In the genomic region with DNA sequence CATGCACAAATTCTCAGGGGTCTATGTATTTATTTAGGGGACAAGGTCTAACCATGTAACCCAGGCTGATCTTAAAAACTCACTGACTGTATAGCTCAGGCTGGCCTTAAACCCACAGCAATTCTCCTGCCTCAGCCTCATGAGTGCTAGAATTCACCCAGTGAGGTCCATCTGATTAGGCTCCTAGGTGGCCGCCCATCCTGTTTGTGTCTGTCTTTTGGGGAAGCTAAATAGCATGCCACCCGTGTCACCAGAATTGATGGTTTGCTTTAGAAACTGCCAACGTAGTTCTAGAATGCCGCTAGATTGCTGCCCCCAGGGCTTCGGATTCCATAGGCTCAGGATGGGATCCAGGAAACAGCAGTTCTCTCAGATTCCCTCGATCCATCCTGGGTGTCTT, we compare ENCODE assay signal across 17 mouse cellular contexts. TPM values are rescaled to one million over a fixed set of nuclear protein-coding genes. Genes with fewer than 3 reads are reported as not detected.
DNase-seq lines count a peak whose midpoint lies in the region; ATAC-seq and TF ChIP-seq lines count a peak whose summit lies in the region.
"Had no signal": no experiment of that assay in that cellular context is flagged by ENCODE, and none has a peak within 500 bp of the region (broad histone marks: within the 10 kb centered on the region; RNA-seq: fewer than 3 reads in every experiment).

No protein-coding gene starts in this region.

- 49% methylated on average over 6 of the region's 6 CpGs for WGBS in heart, embryonic 12.5 days
- 43% methylated on average over 6 of the region's 6 CpGs for WGBS in kidney, postnatal 0 days
- 52% methylated on average over 6 of the region's 6 CpGs for WGBS in midbrain, postnatal 0 days
- WGBS in midbrain, embryonic 14.5 days: 56% methylated on average over 6 of the region's 6 CpGs

- peaks cover 13% of the 10 kb centered on the region for H3K4me1 ChIP-seq in heart, embryonic 12.5 days (replicated peaks)
- no peaks in the 10 kb centered on the region for H3K4me1 ChIP-seq in kidney, postnatal 0 days (replicated peaks; ENCODE audit: insufficient read depth, low read length)
- H3K4me1 ChIP-seq in midbrain, postnatal 0 days (ENCODE audit: insufficient read depth, low read length): no peaks in the 10 kb centered on the region; the same call in 1 of the 2 replicates
- H3K4me1 ChIP-seq in midbrain, embryonic 14.5 days (ENCODE audit: control insufficient read depth, insufficient read depth, low read length): 0 out of 2 replicates have a peak, but pooled peaks cover 8% of the 10 kb centered on the region

- no peaks in the 10 kb centered on the region for H3K9me3 ChIP-seq in heart, embryonic 12.5 days (replicated peaks)
- no peaks in the 10 kb centered on the region for H3K9me3 ChIP-seq in kidney, postnatal 0 days (replicated peaks; ENCODE audit: low read length)
- no peaks in the 10 kb centered on the region for H3K9me3 ChIP-seq in midbrain, postnatal 0 days (ENCODE audit: low read length)
- H3K9me3 ChIP-seq in midbrain, embryonic 14.5 days (ENCODE audit: control insufficient read depth, low read length): no peaks in the 10 kb centered on the region
- H3K9me3 ChIP-seq: G1E; hindbrain, embryonic 12.5 days had no signal

- ATAC-seq in heart, embryonic 12.5 days (ENCODE audit: insufficient number of reproducible peaks, low FRiP score): no peak
- ATAC-seq in kidney, postnatal 0 days (replicated peaks; ENCODE audit: low FRiP score, low read depth): no peak
- no peak for ATAC-seq in midbrain, postnatal 0 days (ENCODE audit: low FRiP score)
- no peak for ATAC-seq in midbrain, embryonic 14.5 days (ENCODE audit: low FRiP score, low TSS enrichment)
- ATAC-seq: forebrain, embryonic 14.5 days; midbrain, embryonic 16.5 days had no signal

- H3K4me2 ChIP-seq in heart, embryonic 12.5 days: peak overlapping the region; percentile 34
- peak overlapping the region; percentile 39; the same call in 1 of the 2 replicates for H3K4me2 ChIP-seq in kidney, postnatal 0 days (ENCODE audit: low read length)
- H3K4me2 ChIP-seq in midbrain, postnatal 0 days (ENCODE audit: low read depth, low read length, poor library complexity, severe bottlenecking): peak overlapping the region; percentile 15; the same call in 1 of the 2 replicates
- no peak overlapping the region for H3K4me2 ChIP-seq in midbrain, embryonic 14.5 days (ENCODE audit: low read length)
- H3K4me2 ChIP-seq: hindbrain, embryonic 12.5 days had no signal

- H3K36me3 ChIP-seq in heart, embryonic 12.5 days: no peaks in the 10 kb centered on the region
- no peaks in the 10 kb centered on the region for H3K36me3 ChIP-seq in kidney, postnatal 0 days (ENCODE audit: insufficient read depth, low read length)
- H3K36me3 ChIP-seq in midbrain, postnatal 0 days (ENCODE audit: insufficient read depth, low read length): no peaks in the 10 kb centered on the region
- no peaks in the 10 kb centered on the region for H3K36me3 ChIP-seq in midbrain, embryonic 14.5 days (ENCODE audit: control insufficient read depth, insufficient read depth, low read length)
- H3K36me3 ChIP-seq: G1E; hindbrain, embryonic 12.5 days had no signal

- DNase-seq in heart, postnatal 4 days: no peak
- DNase-seq in kidney, postnatal 0 days (ENCODE audit: low spot score): no peak
- no peak for DNase-seq in kidney, adult 11 months
- no peak for DNase-seq in midbrain, postnatal 0 days (ENCODE audit: low spot score)
- DNase-seq in midbrain, embryonic 14.5 days: no peak
- peak; percentile 52 for DNase-seq in lung, postnatal 36 days
- no peak for DNase-seq in cerebellum, adult 11-12 months
- DNase-seq: adrenal gland, postnatal 14 days; kidney, adult 9 months; thymus, postnatal 36 days had no signal

- H3K4me3 ChIP-seq in heart, embryonic 12.5 days: peak overlapping the region; percentile 34
- H3K4me3 ChIP-seq in kidney, postnatal 0 days (replicated peaks; ENCODE audit: low read depth, low read length): no peak overlapping the region; the same call in 1 of the 2 replicates
- no peak overlapping the region for H3K4me3 ChIP-seq in midbrain, postnatal 0 days (ENCODE audit: low read depth, low read length)
- no peak overlapping the region for H3K4me3 ChIP-seq in midbrain, embryonic 14.5 days (replicated peaks; ENCODE audit: low read depth, low read length)
- H3K4me3 ChIP-seq: hindbrain, embryonic 12.5 days had no signal

- no peak for TF ChIP-seq CTCF in kidney, postnatal 0 days (IDR thresholded peaks at IDR 0.05; ENCODE audit: low read depth)
- TF ChIP-seq CTCF in midbrain, postnatal 0 days (IDR thresholded peaks at IDR 0.05): no peak

- 0 out of 2 replicates have a peak overlapping the region, but pooled peaks have one; percentile 39 for H3K9ac ChIP-seq in heart, embryonic 12.5 days
- no peak overlapping the region for H3K9ac ChIP-seq in kidney, postnatal 0 days (ENCODE audit: low read depth, low read length)
- H3K9ac ChIP-seq in midbrain, postnatal 0 days (replicated peaks; ENCODE audit: low read length, poor library complexity, severe bottlenecking): no peak overlapping the region
- H3K9ac ChIP-seq in midbrain, embryonic 14.5 days (replicated peaks; ENCODE audit: low read length): no peak overlapping the region
- H3K9ac ChIP-seq: hindbrain, embryonic 12.5 days had no signal

- H3K27me3 ChIP-seq in heart, embryonic 12.5 days (replicated peaks): peaks cover 56% of the 10 kb centered on the region
- H3K27me3 ChIP-seq in kidney, postnatal 0 days (ENCODE audit: insufficient read depth, low read length): peaks cover 19% of the 10 kb centered on the region
- H3K27me3 ChIP-seq in midbrain, postnatal 0 days (ENCODE audit: insufficient read depth, low read length): peaks cover 18% of the 10 kb centered on the region; the same call in 1 of the 2 replicates
- H3K27me3 ChIP-seq in midbrain, embryonic 14.5 days (ENCODE audit: control insufficient read depth, insufficient read depth, low read length): peaks cover 21% of the 10 kb centered on the region

- H3K27ac ChIP-seq in heart, embryonic 12.5 days (ENCODE audit: poor library complexity, severe bottlenecking): no peak overlapping the region
- H3K27ac ChIP-seq in kidney, postnatal 0 days: 0 out of 2 replicates have a peak overlapping the region, but pooled peaks have one; percentile 51
- no peak overlapping the region for H3K27ac ChIP-seq in midbrain, postnatal 0 days (ENCODE audit: low read depth, low read length)
- no peak overlapping the region for H3K27ac ChIP-seq in midbrain, embryonic 14.5 days (replicated peaks; ENCODE audit: low read depth, low read length)
- H3K27ac ChIP-seq: hindbrain, embryonic 12.5 days had no signal

RNA-seq across cellular contexts. Expression of gene Ccm2l, which starts 1.2 kb away (rescaled TPM):
- 7.9 and 8.7 TPM in 2 replicates for polyA plus RNA-seq in heart, embryonic 12.5 days (2016; fragmentation: Nextera tagmentation; extraction: Ambion mirVana)
- total RNA-seq in heart, postnatal 4 days (2021): 10 to 100 TPM; 24.1 to 25.3 TPM
- polyA plus RNA-seq in kidney, postnatal 0 days (2015; fragmentation: Nextera tagmentation; extraction: Ambion mirVana): 3.4 TPM in 2 replicates
- total RNA-seq in midbrain, postnatal 0 days (2014; rRNA removed): 4.5 and 7.0 TPM in 2 replicates
- polyA plus RNA-seq in midbrain, postnatal 0 days (2015; fragmentation: Nextera tagmentation; extraction: Ambion mirVana): 1.1 and 1.3 TPM in 2 replicates
- polyA plus RNA-seq in midbrain, embryonic 14.5 days (2014; fragmentation: Nextera tagmentation; extraction: Ambion mirVana): 1.5 and 2.0 TPM in 2 replicates
- polyA plus RNA-seq: G1E had no signal

RNA-seq across cellular contexts. Expression of gene Xkr7, which starts 35.3 kb away (rescaled TPM):
- polyA plus RNA-seq in heart, embryonic 12.5 days (2016; fragmentation: Nextera tagmentation; extraction: Ambion mirVana): not detected in 2 replicates
- not detected for total RNA-seq in heart, postnatal 4 days (2021)
- polyA plus RNA-seq in kidney, postnatal 0 days (2015; fragmentation: Nextera tagmentation; extraction: Ambion mirVana): not detected in 2 replicates
- 34.0 and 35.5 TPM in 2 replicates for total RNA-seq in midbrain, postnatal 0 days (2014; rRNA removed)
- polyA plus RNA-seq in midbrain, postnatal 0 days (2015; fragmentation: Nextera tagmentation; extraction: Ambion mirVana): 1.1 and 1.4 TPM in 2 replicates
- 1.0 and 2.1 TPM in 2 replicates for polyA plus RNA-seq in midbrain, embryonic 14.5 days (2014; fragmentation: Nextera tagmentation; extraction: Ambion mirVana)
- total RNA-seq: megakaryocyte progenitor cell, adult 5-6 weeks had no signal
- polyA plus RNA-seq: G1E; limb, embryonic 11.5 days had no signal

RNA-seq across cellular contexts. Expression of gene Hck, which starts 41.3 kb away (rescaled TPM):
- 1.2 and 1.3 TPM in 2 replicates for polyA plus RNA-seq in heart, embryonic 12.5 days (2016; fragmentation: Nextera tagmentation; extraction: Ambion mirVana)
- total RNA-seq in heart, postnatal 4 days (2021): 1 to 10 TPM; 1.1 to 1.2 TPM
- 3.6 and 4.3 TPM in 2 replicates for polyA plus RNA-seq in kidney, postnatal 0 days (2015; fragmentation: Nextera tagmentation; extraction: Ambion mirVana)
- 11.7 and 13.7 TPM in 2 replicates for total RNA-seq in midbrain, postnatal 0 days (2014; rRNA removed)
- 8.7 and 9.6 TPM in 2 replicates for polyA plus RNA-seq in midbrain, postnatal 0 days (2015; fragmentation: Nextera tagmentation; extraction: Ambion mirVana)
- polyA plus RNA-seq in midbrain, embryonic 14.5 days (2014; fragmentation: Nextera tagmentation; extraction: Ambion mirVana): 1.4 and 2.3 TPM in 2 replicates
- polyA plus RNA-seq: G1E had no signal

RNA-seq across cellular contexts. Expression of gene Pdrg1, which starts 51.8 kb away (rescaled TPM):
- 94.3 and 96.7 TPM in 2 replicates for polyA plus RNA-seq in heart, embryonic 12.5 days (2016; fragmentation: Nextera tagmentation; extraction: Ambion mirVana)
- total RNA-seq in heart, postnatal 4 days (2021): 10 to 100 TPM; 52.2 to 54.7 TPM
- 103 and 109 TPM in 2 replicates for polyA plus RNA-seq in kidney, postnatal 0 days (2015; fragmentation: Nextera tagmentation; extraction: Ambion mirVana)
- total RNA-seq in midbrain, postnatal 0 days (2014; rRNA removed): 54.5 and 60.7 TPM in 2 replicates
- 240 and 249 TPM in 2 replicates for polyA plus RNA-seq in midbrain, postnatal 0 days (2015; fragmentation: Nextera tagmentation; extraction: Ambion mirVana)
- polyA plus RNA-seq in midbrain, embryonic 14.5 days (2014; fragmentation: Nextera tagmentation; extraction: Ambion mirVana): 117 and 177 TPM in 2 replicates
